Mouse (Mus musculus): ENCODE results near the gene Olfr266. TPM values are rescaled to one million over a fixed set of nuclear protein-coding genes. Genes with fewer than 3 reads are reported as not detected.

Olfr266 gene
- not detected for polyA plus RNA-seq (2017; shearing (Covaris generic))

GRCm38 (mm10) chr3:106826187-106826586 lies at the start of gene Olfr266:
TSS of gene Olfr266 (minus strand) at chr3:106826287.

DNA sequence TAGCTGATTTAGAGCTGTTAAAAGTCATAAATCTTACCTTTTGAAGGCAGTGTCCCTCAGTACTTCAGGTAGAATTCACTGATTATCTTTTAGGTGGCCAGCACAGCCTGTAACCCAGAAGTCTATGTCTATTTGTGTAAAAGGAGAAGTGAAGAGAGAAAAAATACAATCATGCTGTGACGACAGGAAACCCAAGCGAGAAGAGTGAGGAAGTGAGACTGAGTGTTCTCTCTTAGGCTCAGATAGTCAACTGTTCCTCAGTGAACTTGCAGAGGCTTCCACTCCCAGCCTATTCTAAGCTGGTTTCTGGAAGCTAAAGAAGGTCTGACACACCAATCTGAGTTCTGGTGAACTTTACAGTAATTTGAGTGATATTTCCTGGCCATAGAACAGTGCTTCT lies 36.2 kb downstream of the Olfr266 start, which contains the start of gene Cd53:
Cd53 (minus strand) TSS at position 220 of the 400 bp plus-strand sequence.

Other genes with a start within 250 kb of the Olfr266 start
- 50.0 TPM for gene Lrif1, start 141.3 kb downstream of the Olfr266 start, polyA plus RNA-seq (2017; shearing (Covaris generic))
- 1,482 TPM for gene Cd53, start 36.1 kb downstream of the Olfr266 start, polyA plus RNA-seq (2017; shearing (Covaris generic))
- 36.5 TPM for gene Kcna3, start 209.9 kb upstream of the Olfr266 start, polyA plus RNA-seq (2017; shearing (Covaris generic))

All from naive thymus-derived CD4-positive, alpha-beta T cell, adult 5 months (primary cell).